Mouse (Mus musculus) heart, postnatal 0 days (tissue): ENCODE results near the gene Pbx4.

Source experiments
- CTCF ChIP-seq: IDR thresholded peaks from 2 replicates; pipeline ENCODE4 v1.5.1; 2016; ENCODE audit warnings: antibody characterized with exemption, control low read depth, low read depth
- EP300 ChIP-seq: IDR thresholded peaks from 2 replicates; pipeline ENCODE4 v1.6.1; 2016; ENCODE audit warnings: antibody characterized with exemption, low read depth

DNA sequence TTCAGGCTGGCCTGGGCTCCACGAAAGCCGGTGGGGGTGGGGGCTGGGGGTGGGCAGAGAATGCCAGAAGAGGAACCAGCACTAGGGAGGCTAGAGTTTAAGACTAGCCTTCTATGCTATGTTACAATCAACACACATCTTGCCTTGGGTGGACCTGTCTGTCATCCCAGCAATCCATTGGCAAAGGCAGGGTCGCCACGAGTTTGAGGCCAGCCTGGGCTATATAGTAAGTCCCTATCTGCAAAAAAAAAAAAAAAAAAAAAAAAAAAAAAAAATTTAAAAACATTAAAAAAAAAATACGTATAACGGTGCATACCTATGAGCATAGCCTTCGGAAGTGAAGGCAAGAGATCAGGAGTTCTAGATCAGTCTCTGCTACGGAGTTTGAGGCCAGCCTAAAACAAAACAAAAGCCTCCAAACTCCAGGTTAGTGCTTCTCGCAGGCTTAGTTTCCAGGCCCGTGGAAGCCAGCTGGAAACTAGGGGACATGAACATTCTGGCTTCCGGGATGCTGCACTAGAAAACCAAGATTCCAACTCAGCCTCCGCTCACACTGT, 68.7 kb downstream of the Pbx4 start:
- TF ChIP-seq CTCF (no peak), EP300 (no peak)
